Mouse (Mus musculus) 3T3-L1 (cell line): ENCODE results near the gene Gpatch3.
A peak's percentile ranks its signal among the peaks of the same experiment; 100 is the strongest.

Source experiments
- DNase-seq: peaks from one replicate; pipeline ENCODE4 v3.0.0-alpha.2; 2015; ENCODE audit warnings: low read depth, low spot score

Gene Gpatch3

GRCm38 (mm10) chr4:133619473-133620136 lies 45.1 kb downstream of the Gpatch3 start:
- no peak for DNase-seq

GRCm38 (mm10) chr4:133620668-133621067 lies 46.1 kb downstream of the Gpatch3 start:
- DNase-seq, result no peak

GRCm38 (mm10) chr4:133622161-133622695 lies 47.7 kb downstream of the Gpatch3 start:
- DNase-seq, result no peak

GRCm38 (mm10) chr4:133624830-133625229 lies 50.3 kb downstream of the Gpatch3 start:
- no peak for DNase-seq

- peak; percentile 73 for DNase-seq
Observed at GRCm38 (mm10) chr4:133625621-133626071, 51.1 kb downstream of the Gpatch3 start.

- DNase-seq, result no peak
Observed at GRCm38 (mm10) chr4:133626221-133626620, 51.7 kb downstream of the Gpatch3 start.

GRCm38 (mm10) chr4:133626621-133627020 lies 52.1 kb downstream of the Gpatch3 start:
- no peak for DNase-seq

GRCm38 (mm10) chr4:133627039-133627438 lies 52.5 kb downstream of the Gpatch3 start:
- DNase-seq, result peak; percentile 42

GRCm38 (mm10) chr4:133628517-133628916 lies 54.0 kb downstream of the Gpatch3 start:
- DNase-seq, result no peak

- DNase-seq, result no peak
Observed at GRCm38 (mm10) chr4:133629191-133629590, 54.6 kb downstream of the Gpatch3 start.

- no peak for DNase-seq
Observed at GRCm38 (mm10) chr4:133630326-133630920, 55.9 kb downstream of the Gpatch3 start.

- peak; percentile 50 for DNase-seq
Observed at GRCm38 (mm10) chr4:133631071-133631768, 56.7 kb downstream of the Gpatch3 start.

- DNase-seq, result no peak
Observed at GRCm38 (mm10) chr4:133631769-133632411, 57.3 kb downstream of the Gpatch3 start.

- DNase-seq, result peak; percentile 29
Observed at GRCm38 (mm10) chr4:133632483-133633327, 58.2 kb downstream of the Gpatch3 start.

GRCm38 (mm10) chr4:133633332-133634042 lies 58.9 kb downstream of the Gpatch3 start:
- peak; percentile 72 for DNase-seq
